In genomic region chr4:106913411-106914049, GRCm38 (mm10) we compare ENCODE assay signal across 8 mouse cellular contexts. TPM values are rescaled to one million over a fixed set of nuclear protein-coding genes. Genes with fewer than 3 reads are reported as not detected.
A peak's percentile ranks its signal among the peaks of the same experiment; 100 is the strongest.
DNase-seq lines count a peak whose midpoint lies in the region; ATAC-seq and TF ChIP-seq lines count a peak whose summit lies in the region.

No protein-coding gene starts in this region.

- H3K9ac ChIP-seq in lung, embryonic 14.5 days = peak overlapping the region; percentile 97
- H3K9ac ChIP-seq in hindbrain, postnatal 0 days (replicated peaks; ENCODE audit: low read length) = peak overlapping the region; percentile 92
- peak overlapping the region; percentile 98 for H3K9ac ChIP-seq in midbrain, embryonic 16.5 days (ENCODE audit: low read depth, low read length)

- H3K27ac ChIP-seq in lung, embryonic 14.5 days (ENCODE audit: low read depth) = no peak overlapping the region
- H3K27ac ChIP-seq in forebrain, embryonic 10.5 days = peak overlapping the region; percentile 100
- H3K27ac ChIP-seq in hindbrain, postnatal 0 days = no peak overlapping the region
- no peak overlapping the region for H3K27ac ChIP-seq in midbrain, embryonic 16.5 days (ENCODE audit: low read length)

- no peak for TF ChIP-seq CTCF in lung, embryonic 14.5 days (IDR thresholded peaks at IDR 0.05; ENCODE audit: low read depth)
- TF ChIP-seq CTCF in hindbrain, postnatal 0 days (IDR thresholded peaks at IDR 0.05; ENCODE audit: low read depth) = no peak

- peak overlapping the region; percentile 100 for H3K4me3 ChIP-seq in lung, embryonic 14.5 days (ENCODE audit: low read depth, low read length)
- peak overlapping the region; percentile 99 for H3K4me3 ChIP-seq in forebrain, embryonic 10.5 days
- H3K4me3 ChIP-seq in hindbrain, postnatal 0 days (ENCODE audit: low read length) = peak overlapping the region; percentile 96
- peak overlapping the region; percentile 100 for H3K4me3 ChIP-seq in midbrain, embryonic 16.5 days (ENCODE audit: low read depth, low read length)

- peaks cover 44% of the 10 kb centered on the region for H3K36me3 ChIP-seq in lung, embryonic 14.5 days (ENCODE audit: insufficient read depth)
- peaks cover 59% of the 10 kb centered on the region for H3K36me3 ChIP-seq in forebrain, embryonic 10.5 days (replicated peaks)
- H3K36me3 ChIP-seq in hindbrain, postnatal 0 days (ENCODE audit: insufficient read depth, low read length) = peaks cover 23% of the 10 kb centered on the region
- peaks cover 17% of the 10 kb centered on the region for H3K36me3 ChIP-seq in midbrain, embryonic 16.5 days (ENCODE audit: control insufficient read depth, insufficient read depth, low read length)

- ATAC-seq in lung, embryonic 14.5 days (ENCODE audit: insufficient read depth) = no peak
- ATAC-seq in hindbrain, postnatal 0 days = no peak
- ATAC-seq in midbrain, embryonic 16.5 days = no peak

- DNase-seq in lung, embryonic 14.5 days = peak; percentile 28
- DNase-seq in lung, postnatal 4 days = no peak
- DNase-seq in forebrain, embryonic 10.5 days (ENCODE audit: extremely low spot score, low spot score) = no peak
- DNase-seq in hindbrain, postnatal 0 days (ENCODE audit: low spot score) = no peak
- no peak for DNase-seq in Muller cell, postnatal 12 days (ENCODE audit: inconsistent ontology term)
- DNase-seq in frontal cortex, postnatal 14 days (ENCODE audit: low spot score in 2 of 2) = no peak
- DNase-seq in right cerebral cortex, postnatal 25 days = no peak

- peak overlapping the region; percentile 93 for H3K4me2 ChIP-seq in lung, embryonic 14.5 days
- peak overlapping the region; percentile 81 for H3K4me2 ChIP-seq in hindbrain, postnatal 0 days (ENCODE audit: low read depth, low read length)
- H3K4me2 ChIP-seq in midbrain, embryonic 16.5 days (ENCODE audit: low read length) = peak overlapping the region; percentile 81

- H3K4me1 ChIP-seq in lung, embryonic 14.5 days (ENCODE audit: insufficient read depth) = peaks cover 22% of the 10 kb centered on the region
- peaks cover 65% of the 10 kb centered on the region for H3K4me1 ChIP-seq in forebrain, embryonic 10.5 days
- peaks cover 26% of the 10 kb centered on the region for H3K4me1 ChIP-seq in hindbrain, postnatal 0 days (ENCODE audit: insufficient read depth, low read length)
- peaks cover 52% of the 10 kb centered on the region for H3K4me1 ChIP-seq in midbrain, embryonic 16.5 days (ENCODE audit: control insufficient read depth, insufficient read depth, low read length)

- no peaks in the 10 kb centered on the region for H3K9me3 ChIP-seq in lung, embryonic 14.5 days (ENCODE audit: low read depth, low read length)
- H3K9me3 ChIP-seq in forebrain, embryonic 10.5 days = no peaks in the 10 kb centered on the region
- H3K9me3 ChIP-seq in hindbrain, postnatal 0 days (ENCODE audit: low read length) = no peaks in the 10 kb centered on the region
- no peaks in the 10 kb centered on the region for H3K9me3 ChIP-seq in midbrain, embryonic 16.5 days (replicated peaks; ENCODE audit: control insufficient read depth, low read length, poor library complexity, severe bottlenecking)

- 22% methylated on average over 9 of the region's 9 CpGs for WGBS in lung, embryonic 14.5 days
- WGBS in forebrain, embryonic 10.5 days = 19% methylated on average over 9 of the region's 9 CpGs
- WGBS in hindbrain, postnatal 0 days = 20% methylated on average over 9 of the region's 9 CpGs
- WGBS in midbrain, embryonic 16.5 days = 9% methylated on average over 9 of the region's 9 CpGs

- no peaks in the 10 kb centered on the region for H3K27me3 ChIP-seq in lung, embryonic 14.5 days (ENCODE audit: insufficient read depth, low read length)
- no peaks in the 10 kb centered on the region for H3K27me3 ChIP-seq in forebrain, embryonic 10.5 days (ENCODE audit: poor library complexity, severe bottlenecking)
- no peaks in the 10 kb centered on the region for H3K27me3 ChIP-seq in hindbrain, postnatal 0 days (ENCODE audit: insufficient read depth, low read length)
- H3K27me3 ChIP-seq in midbrain, embryonic 16.5 days (ENCODE audit: control insufficient read depth, insufficient read depth, low read depth, low read length) = no peaks in the 10 kb centered on the region

RNA-seq across cellular contexts. Expression of gene Ssbp3, which starts 3.0 kb away (rescaled TPM):
- 69.5 and 80.2 TPM in 2 replicates for polyA plus RNA-seq in lung, embryonic 14.5 days (2014; fragmentation: Nextera tagmentation; extraction: Ambion mirVana)
- polyA plus RNA-seq in forebrain, embryonic 10.5 days (2016; fragmentation: Nextera tagmentation; extraction: Ambion mirVana) = 128 and 134 TPM in 2 replicates
- 155 and 156 TPM in 2 replicates for total RNA-seq in hindbrain, postnatal 0 days (2014; rRNA removed)
- polyA plus RNA-seq in hindbrain, postnatal 0 days (2015; fragmentation: Nextera tagmentation; extraction: Ambion mirVana) = 102 and 108 TPM in 2 replicates
- 129 and 164 TPM in 2 replicates for polyA plus RNA-seq in midbrain, embryonic 16.5 days (2015; fragmentation: Nextera tagmentation; extraction: Ambion mirVana)
